Mouse (Mus musculus): ENCODE measurements around the gene Gm28230. TPM values are rescaled to one million over a fixed set of nuclear protein-coding genes. Genes with fewer than 3 reads are reported as not detected.

Gene Gm28230
- total RNA-seq, 2 experiments from 2014 or later, result not detected

GRCm38 (mm10) chr2:74753175-74753523, 26.6 kb downstream of the Gm28230 start:
- DNase-seq (ENCODE audit: extremely low spot score in 1 of 2, low spot score in 1 of 2), result no peak

GRCm38 (mm10) chr2:74753711-74754110, 27.2 kb downstream of the Gm28230 start:
- no peak for DNase-seq (ENCODE audit: extremely low spot score in 1 of 2, low spot score in 1 of 2)

- no peak for DNase-seq (ENCODE audit: extremely low spot score in 1 of 2, low spot score in 1 of 2)
Observed at GRCm38 (mm10) chr2:74760146-74760545, 33.6 kb downstream of the Gm28230 start.

GRCm38 (mm10) chr2:74761941-74762340, 35.4 kb downstream of the Gm28230 start:
- DNase-seq (ENCODE audit: extremely low spot score in 1 of 2, low spot score in 1 of 2), result no peak

- DNase-seq (ENCODE audit: extremely low spot score in 1 of 2, low spot score in 1 of 2), result no peak
Observed at GRCm38 (mm10) chr2:74762522-74763244, 36.2 kb downstream of the Gm28230 start, which contains the start of gene Hoxd1. Gene Hoxd1 (plus strand): TSS chr2:74762980.

GRCm38 (mm10) chr2:74763245-74763735, 36.8 kb downstream of the Gm28230 start:
- DNase-seq (ENCODE audit: extremely low spot score in 1 of 2, low spot score in 1 of 2), result no peak

- no peak for DNase-seq (ENCODE audit: extremely low spot score in 1 of 2, low spot score in 1 of 2)
Observed at GRCm38 (mm10) chr2:74763976-74764375, 37.4 kb downstream of the Gm28230 start.

GRCm38 (mm10) chr2:74774359-74774758, 47.8 kb downstream of the Gm28230 start:
- no peak for DNase-seq (ENCODE audit: extremely low spot score in 1 of 2, low spot score in 1 of 2)

- DNase-seq (ENCODE audit: extremely low spot score in 1 of 2, low spot score in 1 of 2), result no peak
Observed at GRCm38 (mm10) chr2:74777536-74778275, 51.2 kb downstream of the Gm28230 start.

GRCm38 (mm10) chr2:74781386-74781785, 54.9 kb downstream of the Gm28230 start:
- DNase-seq (ENCODE audit: extremely low spot score in 1 of 2, low spot score in 1 of 2), result no peak

- DNase-seq (ENCODE audit: extremely low spot score in 1 of 2, low spot score in 1 of 2), result no peak
Observed at GRCm38 (mm10) chr2:74795531-74795930, 69.0 kb downstream of the Gm28230 start.

Small RNA genes within 50 kb of the gene (microRNA-seq; reads per million reads assigned to microRNA genes)
- gene Gm44463 (0 reads per million in 2 experiments), gene Mir10b (7.6 to 20.4 reads per million in 2 experiments)

Other genes with a start within 250 kb of the Gm28230 start
- 10 to 100 TPM; 52.6 to 53.5 TPM for gene Lnpk, start 147.3 kb upstream of the Gm28230 start, total RNA-seq (2021)
- gene Evx2, start 67.2 kb upstream of the Gm28230 start, total RNA-seq (2021), result not detected
- not detected for gene Hoxd13, start 58.4 kb upstream of the Gm28230 start, total RNA-seq (2021)
- gene Hoxd12, start 51.7 kb upstream of the Gm28230 start, total RNA-seq (2021), result not detected
- gene Hoxd11, start 47.2 kb upstream of the Gm28230 start, total RNA-seq (2021), result not detected
- not detected for gene Hoxd10, start 34.8 kb upstream of the Gm28230 start, total RNA-seq (2021)
- not detected for gene Hoxd9, start 29.0 kb upstream of the Gm28230 start, total RNA-seq (2021)
- gene Hoxd8, start 22.1 kb upstream of the Gm28230 start, total RNA-seq (2021), result not detected
- not detected for gene Hoxd3, start 14.8 kb upstream of the Gm28230 start, total RNA-seq (2021)
- gene Hoxd4, start 14.8 kb upstream of the Gm28230 start, total RNA-seq (2021), result not detected
- under 1 TPM; 0.20 to 0.26 TPM for gene Hoxd1, start 36.3 kb downstream of the Gm28230 start, total RNA-seq (2021)
- 10 to 100 TPM; 43.7 to 46.3 TPM for gene Mtx2, start 99.1 kb downstream of the Gm28230 start, total RNA-seq (2021)

All from layer of hippocampus, postnatal 25 days (tissue).